Mouse (Mus musculus) gonadal fat pad, adult 2 months (tissue): ENCODE data around the gene Syngr3. TPM values are rescaled to one million over a fixed set of nuclear protein-coding genes. Genes with fewer than 3 reads are reported as not detected.
"Not testable (repeated sequence)": the region's sequence is repeated elsewhere in the genome, so short reads cannot be mapped to it uniquely, and the experiment has no call there.

ENCODE experiments used
- DNase-seq: peaks from one replicate; pipeline ENCODE4 v3.0.0-alpha.2; 2012; ENCODE audit warnings: low read depth
- polyA plus RNA-seq: library from polyadenylated mRNA; depleted of rRNA; stranded (reverse); fragments of >200 nt; gene quantifications from 2 replicates; pipeline ENCODE4 v1.2.3, GENCODE M21; 2012

The Syngr3 gene
- polyA plus RNA-seq, 1 experiment = 0.18 TPM

- DNase-seq = no peak
Observed at GRCm38 (mm10) chr17:24676877-24677276, 12.9 kb downstream of the Syngr3 start.

GRCm38 (mm10) chr17:24676187-24676586 lies 13.6 kb downstream of the Syngr3 start:
- no peak for DNase-seq

GRCm38 (mm10) chr17:24674277-24674676 lies 15.5 kb downstream of the Syngr3 start:
- DNase-seq = no peak

GRCm38 (mm10) chr17:24672141-24672540 lies 17.6 kb downstream of the Syngr3 start:
- DNase-seq = no peak

- DNase-seq = no peak
Observed at GRCm38 (mm10) chr17:24671346-24671745, 18.4 kb downstream of the Syngr3 start.

GRCm38 (mm10) chr17:24670246-24670844 lies 19.4 kb downstream of the Syngr3 start:
- no peak for DNase-seq

GRCm38 (mm10) chr17:24669545-24670245 lies 20.1 kb downstream of the Syngr3 start, which contains the start of gene Zfp598:
Zfp598 (plus strand) TSS chr17:24669687.
- no peak for DNase-seq

GRCm38 (mm10) chr17:24669214-24669544 lies 20.6 kb downstream of the Syngr3 start:
- not testable (repeated sequence) for DNase-seq

GRCm38 (mm10) chr17:24667416-24667815 lies 22.3 kb downstream of the Syngr3 start:
- DNase-seq = no peak

- DNase-seq = not testable (repeated sequence)
Observed at GRCm38 (mm10) chr17:24667011-24667410, 22.7 kb downstream of the Syngr3 start.

GRCm38 (mm10) chr17:24658017-24658758 lies 31.6 kb downstream of the Syngr3 start, which contains the start of gene Npw:
Npw (minus strand) TSS chr17:24658457.
- DNase-seq = no peak

GRCm38 (mm10) chr17:24654969-24655368 lies 34.8 kb downstream of the Syngr3 start:
- no peak for DNase-seq

- no peak for DNase-seq
Observed at GRCm38 (mm10) chr17:24653967-24654710, 35.6 kb downstream of the Syngr3 start.

GRCm38 (mm10) chr17:24651835-24652234 lies 37.9 kb downstream of the Syngr3 start:
- DNase-seq = no peak

- DNase-seq = no peak
Observed at GRCm38 (mm10) chr17:24650766-24651165, 39.0 kb downstream of the Syngr3 start.

- no peak for DNase-seq
Observed at GRCm38 (mm10) chr17:24650070-24650616, 39.6 kb downstream of the Syngr3 start, which contains the start of gene Slc9a3r2. Slc9a3r2 (minus strand) TSS chr17:24650327.

- no peak for DNase-seq
Observed at GRCm38 (mm10) chr17:24649581-24650069, 40.1 kb downstream of the Syngr3 start.

- DNase-seq = no peak
Observed at GRCm38 (mm10) chr17:24648731-24649377, 40.9 kb downstream of the Syngr3 start.

GRCm38 (mm10) chr17:24647493-24647892 lies 42.3 kb downstream of the Syngr3 start:
- no peak for DNase-seq

GRCm38 (mm10) chr17:24646381-24646780 lies 43.4 kb downstream of the Syngr3 start:
- no peak for DNase-seq

GRCm38 (mm10) chr17:24645916-24646315 lies 43.8 kb downstream of the Syngr3 start:
- no peak for DNase-seq
